Mouse (Mus musculus) G1E (cell line): Measurements from ENCODE around the gene Magi1. TPM values are rescaled to one million over a fixed set of nuclear protein-coding genes. Genes with fewer than 3 reads are reported as not detected.

Source experiments
- ATAC-seq: 2 replicates; pipeline ENCODE4 v1.8.0; 2016; ENCODE audit warnings: mild to moderate bottlenecking; ENCODE audit not compliant: insufficient number of reproducible peaks, poor library complexity, low FRiP score, severe bottlenecking; ENCODE audit errors: extremely low read depth
- DNase-seq: peaks from one replicate; pipeline ENCODE4 v3.0.0; 2012; ENCODE audit warnings: low spot score
- H3K27me3 ChIP-seq: 2 replicates; pipeline ENCODE4 v1.6.1; 2012; ENCODE audit warnings: mild to moderate bottlenecking, low read length, inconsistent platforms; ENCODE audit not compliant: insufficient read depth
- H3K36me3 ChIP-seq: replicated peaks from 2 replicates; pipeline ENCODE3; 2012; ENCODE audit warnings: mild to moderate bottlenecking, inconsistent platforms
- H3K4me1 ChIP-seq: 2 replicates; pipeline ENCODE4 v1.6.1; 2012; ENCODE audit warnings: low read depth, low read length, inconsistent platforms, mixed read lengths; ENCODE audit not compliant: insufficient read depth
- H3K4me3 ChIP-seq: 2 replicates; pipeline ENCODE4 v1.5.1; 2012; ENCODE audit warnings: low read depth, mild to moderate bottlenecking, inconsistent platforms, low read length, moderate library complexity, mixed read lengths
- H3K9me3 ChIP-seq: replicated peaks from 2 replicates; pipeline ENCODE4 v1.6.1; 2012; ENCODE audit warnings: inconsistent platforms
- CTCF ChIP-seq: IDR thresholded peaks from 2 replicates; pipeline ENCODE4 v1.5.1; 2012; ENCODE audit warnings: low read depth, low read length, inconsistent platforms, mixed read lengths
- GATA1 ChIP-seq: IDR thresholded peaks from 2 replicates; pipeline ENCODE4 v1.6.1; 2012; ENCODE audit warnings: borderline replicate concordance, low read length, inconsistent platforms, mixed read lengths
- GATA2 ChIP-seq: IDR thresholded peaks from 2 replicates; pipeline ENCODE4 v1.6.1; 2012; ENCODE audit warnings: low read depth, low read length, inconsistent platforms, borderline replicate concordance
- POLR2AphosphoS5 ChIP-seq: IDR thresholded peaks from 2 replicates; pipeline ENCODE4 v1.6.1; 2012; ENCODE audit warnings: low read depth, low read length, inconsistent platforms; ENCODE audit not compliant: insufficient replicate concordance
- TAL1 ChIP-seq: conservative IDR thresholded peaks from 2 replicates; pipeline ENCODE4 v1.6.1; 2012; ENCODE audit warnings: low read depth, low read length, inconsistent platforms, mixed read lengths
- polyA plus RNA-seq: library from polyadenylated mRNA; stranded (reverse); fragments of >175 nt; gene quantifications from 2 replicates; pipeline ENCODE4 v1.2.3, GENCODE M21; 2012
- total RNA-seq, 2 experiments: library from RNA; stranded (forward) in 1 of 2; stranded (reverse) in 1 of 2; fragments of 200-1000 nt in 1 of 2; fragments of >200 nt in 1 of 2; fragmentation: Nextera tagmentation in 1 of 2; gene quantifications; 2 replicates each; pipeline ENCODE4 v1.2.3; 2014 to 2017

The Magi1 gene
- total and polyA plus RNA-seq, 3 experiments = 0.21 to 10.0 (median 1.6) TPM

- Histone ChIP-seq H3K9me3 (peaks cover 12% of the 10 kb centered on the region), H3K27me3 (no peaks in the 10 kb centered on the region), H3K4me3 (no peak overlapping the region), H3K4me1 (no peaks in the 10 kb centered on the region), H3K36me3 (no peaks in the 10 kb centered on the region)
- ATAC-seq = no peak
- TF ChIP-seq GATA2 = no peak
- no peak for TF ChIP-seq POLR2AphosphoS5
- TF ChIP-seq TAL1 = no peak
- no peak for TF ChIP-seq CTCF
- TF ChIP-seq GATA1 = no peak
- no peak for DNase-seq
Observed at GRCm38 (mm10) chr6:94249286-94249790, 34.4 kb downstream of the Magi1 start.

- H3K4me3 ChIP-seq = no peak overlapping the region
- DNase-seq (no peak), ATAC-seq (no peak)
- no peak for TF ChIP-seq POLR2AphosphoS5
- no peak for TF ChIP-seq TAL1
- TF ChIP-seq CTCF = no peak
- no peak for TF ChIP-seq GATA2
- TF ChIP-seq GATA1 = no peak
- H3K27me3 ChIP-seq = no peaks in the 10 kb centered on the region
- no peaks in the 10 kb centered on the region for H3K36me3 ChIP-seq
- peaks cover 13% of the 10 kb centered on the region for H3K9me3 ChIP-seq
- no peaks in the 10 kb centered on the region for H3K4me1 ChIP-seq
Observed at GRCm38 (mm10) chr6:94241251-94241650, 42.5 kb downstream of the Magi1 start.

GRCm38 (mm10) chr6:94238643-94239042 lies 45.1 kb downstream of the Magi1 start:
- no peak overlapping the region for H3K4me3 ChIP-seq
- no peaks in the 10 kb centered on the region for H3K27me3 ChIP-seq
- H3K9me3 ChIP-seq = peaks cover 18% of the 10 kb centered on the region
- H3K4me1 ChIP-seq = no peaks in the 10 kb centered on the region
- H3K36me3 ChIP-seq = no peaks in the 10 kb centered on the region
- TF ChIP-seq TAL1 = no peak
- TF ChIP-seq CTCF = no peak
- TF ChIP-seq POLR2AphosphoS5 = no peak
- TF ChIP-seq GATA1 = no peak
- no peak for TF ChIP-seq GATA2
- no peak for ATAC-seq
- no peak for DNase-seq

GRCm38 (mm10) chr6:94236899-94237298 lies 46.8 kb downstream of the Magi1 start:
- Histone ChIP-seq H3K27me3 (no peaks in the 10 kb centered on the region), H3K36me3 (no peaks in the 10 kb centered on the region), H3K4me1 (no peaks in the 10 kb centered on the region), H3K9me3 (peaks cover 15% of the 10 kb centered on the region), H3K4me3 (no peak overlapping the region)
- no peak for TF ChIP-seq POLR2AphosphoS5
- no peak for TF ChIP-seq CTCF
- DNase-seq (no peak), ATAC-seq (no peak)

GRCm38 (mm10) chr6:94232243-94232785 lies 51.4 kb downstream of the Magi1 start:
- Histone ChIP-seq H3K4me1 (no peaks in the 10 kb centered on the region), H3K27me3 (no peaks in the 10 kb centered on the region), H3K4me3 (no peak overlapping the region), H3K9me3 (peaks cover 5% of the 10 kb centered on the region), H3K36me3 (no peaks in the 10 kb centered on the region)
- no peak for DNase-seq
- ATAC-seq = no peak
- no peak for TF ChIP-seq GATA2
- TF ChIP-seq CTCF = no peak
- TF ChIP-seq GATA1 = no peak

- no peaks in the 10 kb centered on the region for H3K36me3 ChIP-seq
- no peaks in the 10 kb centered on the region for H3K27me3 ChIP-seq
- DNase-seq (no peak), ATAC-seq (no peak)
- no peak for TF ChIP-seq CTCF
- no peak for TF ChIP-seq GATA2
- TF ChIP-seq POLR2AphosphoS5 = no peak
- TF ChIP-seq TAL1 = no peak
- TF ChIP-seq GATA1 = no peak
- H3K9me3 ChIP-seq = peaks cover 5% of the 10 kb centered on the region
- H3K4me1 ChIP-seq = no peaks in the 10 kb centered on the region
- H3K4me3 ChIP-seq = no peak overlapping the region
Observed at GRCm38 (mm10) chr6:94231831-94232230, 51.9 kb downstream of the Magi1 start.

GRCm38 (mm10) chr6:94231367-94231766 lies 52.4 kb downstream of the Magi1 start:
- H3K36me3 ChIP-seq = no peaks in the 10 kb centered on the region
- H3K4me3 ChIP-seq = no peak overlapping the region
- ATAC-seq = no peak
- no peaks in the 10 kb centered on the region for H3K4me1 ChIP-seq
- no peak for DNase-seq
- H3K27me3 ChIP-seq = no peaks in the 10 kb centered on the region
- peaks cover 5% of the 10 kb centered on the region for H3K9me3 ChIP-seq
- TF ChIP-seq CTCF (no peak), GATA1 (no peak), POLR2AphosphoS5 (no peak), TAL1 (no peak), GATA2 (no peak)
